Mouse (Mus musculus): ENCODE results near the gene Usp4.

Gene Usp4

GRCm38 (mm10) chr9:108341801-108342200 is 5.9 kb upstream of the Usp4 start:
- no peak for DNase-seq (ENCODE audit: low read depth, low spot score)

GRCm38 (mm10) chr9:108342301-108342831 is 5.3 kb upstream of the Usp4 start:
- no peak for DNase-seq (ENCODE audit: low read depth, low spot score)

GRCm38 (mm10) chr9:108343331-108343730 is 4.3 kb upstream of the Usp4 start:
- no peak for DNase-seq (ENCODE audit: low read depth, low spot score)

GRCm38 (mm10) chr9:108343835-108344234 is 3.8 kb upstream of the Usp4 start:
- DNase-seq (ENCODE audit: low read depth, low spot score), result no peak

GRCm38 (mm10) chr9:108344471-108344870 is 3.2 kb upstream of the Usp4 start:
- DNase-seq (ENCODE audit: low read depth, low spot score), result no peak

- DNase-seq (ENCODE audit: low read depth, low spot score), result no peak
Measured at GRCm38 (mm10) chr9:108347024-108347423, 629 bp upstream of the Usp4 start.

- no peak for DNase-seq (ENCODE audit: low read depth, low spot score)
Measured at GRCm38 (mm10) chr9:108348290-108348680, 632 bp downstream of the Usp4 start.

- DNase-seq (ENCODE audit: low read depth, low spot score), result no peak
Measured at GRCm38 (mm10) chr9:108349727-108350126, 2.1 kb downstream of the Usp4 start.

GRCm38 (mm10) chr9:108378234-108378633 is 30.6 kb downstream of the Usp4 start:
- DNase-seq (ENCODE audit: low read depth, low spot score), result no peak

- no peak for DNase-seq (ENCODE audit: low read depth, low spot score)
Measured at GRCm38 (mm10) chr9:108378736-108379135, 31.1 kb downstream of the Usp4 start.

- DNase-seq (ENCODE audit: low read depth, low spot score), result no peak
Measured at GRCm38 (mm10) chr9:108379294-108379693, 31.6 kb downstream of the Usp4 start.

- DNase-seq (ENCODE audit: low read depth, low spot score), result no peak
Measured at GRCm38 (mm10) chr9:108381382-108381781, 33.7 kb downstream of the Usp4 start.

- no peak for DNase-seq (ENCODE audit: low read depth, low spot score)
Measured at GRCm38 (mm10) chr9:108385006-108385405, 37.4 kb downstream of the Usp4 start.

- no peak for DNase-seq (ENCODE audit: low read depth, low spot score)
Measured at GRCm38 (mm10) chr9:108386816-108387215, 39.2 kb downstream of the Usp4 start.

GRCm38 (mm10) chr9:108388601-108389000 is 40.9 kb downstream of the Usp4 start:
- DNase-seq (ENCODE audit: low read depth, low spot score), result no peak

- no peak for DNase-seq (ENCODE audit: low read depth, low spot score)
Measured at GRCm38 (mm10) chr9:108389220-108389619, 41.6 kb downstream of the Usp4 start.

- no peak for DNase-seq (ENCODE audit: low read depth, low spot score)
Measured at GRCm38 (mm10) chr9:108392676-108393075, 45.0 kb downstream of the Usp4 start, which contains the start of gene 1700102P08Rik. TSS of gene 1700102P08Rik (plus strand) at chr9:108392805.

GRCm38 (mm10) chr9:108394191-108394590 is 46.5 kb downstream of the Usp4 start:
- DNase-seq (ENCODE audit: low read depth, low spot score), result no peak

- DNase-seq (ENCODE audit: low read depth, low spot score), result no peak
Measured at GRCm38 (mm10) chr9:108395427-108395826, 47.8 kb downstream of the Usp4 start.

- DNase-seq (ENCODE audit: low read depth, low spot score), result no peak
Measured at GRCm38 (mm10) chr9:108398324-108398723, 50.7 kb downstream of the Usp4 start.

- DNase-seq (ENCODE audit: low read depth, low spot score), result no peak
Measured at GRCm38 (mm10) chr9:108401186-108401960, 53.7 kb downstream of the Usp4 start.

- no peak for DNase-seq (ENCODE audit: low read depth, low spot score)
Measured at GRCm38 (mm10) chr9:108403081-108403480, 55.4 kb downstream of the Usp4 start.

- DNase-seq (ENCODE audit: low read depth, low spot score), result no peak
Measured at GRCm38 (mm10) chr9:108404451-108404850, 56.8 kb downstream of the Usp4 start.
